Mouse (Mus musculus): ENCODE measurements around the gene Smim4. TPM values are rescaled to one million over a fixed set of nuclear protein-coding genes. Genes with fewer than 3 reads are reported as not detected.

The Smim4 gene
- polyA plus RNA-seq, 1 experiment from 2014 or later: 94.4 TPM

GRCm38 (mm10) chr14:31160196-31161150, 31.7 kb upstream of the Smim4 start:
- Histone ChIP-seq H3K4me1 (replicated peaks; ENCODE audit: control insufficient read depth, insufficient read depth, low read length) (no peaks in the 10 kb centered on the region), H3K4me2 (ENCODE audit: low read length) (no peak overlapping the region), H3K27ac (ENCODE audit: low read depth) (no peak overlapping the region), H3K4me3 (ENCODE audit: low read depth, low read length) (no peak overlapping the region), H3K9me3 (ENCODE audit: control insufficient read depth, low read length) (no peaks in the 10 kb centered on the region), H3K9ac (ENCODE audit: low read length) (no peak overlapping the region), H3K27me3 (replicated peaks; ENCODE audit: control insufficient read depth, insufficient read depth, low read length) (no peaks in the 10 kb centered on the region), H3K36me3 (ENCODE audit: control insufficient read depth, insufficient read depth, low read length) (no peaks in the 10 kb centered on the region)
- ATAC-seq (replicated peaks; ENCODE audit: low FRiP score, low TSS enrichment, low read depth) (peak; percentile 24), DNase-seq (ENCODE audit: low spot score) (no peak)
- WGBS: 72% methylated on average over 27 of the region's 27 CpGs

GRCm38 (mm10) chr14:31145694-31146093, 16.9 kb upstream of the Smim4 start:
- H3K27me3 ChIP-seq (replicated peaks; ENCODE audit: control insufficient read depth, insufficient read depth, low read length): no peaks in the 10 kb centered on the region
- 90% methylated on average over 11 of the region's 11 CpGs for WGBS
- no peak overlapping the region for H3K27ac ChIP-seq (ENCODE audit: low read depth)
- no peak overlapping the region for H3K9ac ChIP-seq (ENCODE audit: low read length)
- ATAC-seq (replicated peaks; ENCODE audit: low FRiP score, low TSS enrichment, low read depth) (no peak), DNase-seq (ENCODE audit: low spot score) (no peak)
- H3K9me3 ChIP-seq (ENCODE audit: control insufficient read depth, low read length): no peaks in the 10 kb centered on the region
- peaks cover 9% of the 10 kb centered on the region; the same call in 1 of the 2 replicates for H3K36me3 ChIP-seq (ENCODE audit: control insufficient read depth, insufficient read depth, low read length)
- no peaks in the 10 kb centered on the region for H3K4me1 ChIP-seq (replicated peaks; ENCODE audit: control insufficient read depth, insufficient read depth, low read length)
- no peak overlapping the region for H3K4me3 ChIP-seq (ENCODE audit: low read depth, low read length)
- H3K4me2 ChIP-seq (ENCODE audit: low read length): no peak overlapping the region

GRCm38 (mm10) chr14:31141011-31141410, 12.3 kb upstream of the Smim4 start:
- H3K4me3 ChIP-seq (ENCODE audit: low read depth, low read length): no peak overlapping the region
- WGBS: 94% methylated on average over 14 of the region's 14 CpGs
- H3K27me3 ChIP-seq (replicated peaks; ENCODE audit: control insufficient read depth, insufficient read depth, low read length): no peaks in the 10 kb centered on the region
- H3K9ac ChIP-seq (ENCODE audit: low read length): no peak overlapping the region
- H3K27ac ChIP-seq (ENCODE audit: low read depth): no peak overlapping the region
- ATAC-seq (replicated peaks; ENCODE audit: low FRiP score, low TSS enrichment, low read depth): no peak
- no peaks in the 10 kb centered on the region for H3K9me3 ChIP-seq (ENCODE audit: control insufficient read depth, low read length)
- H3K4me2 ChIP-seq (ENCODE audit: low read length): no peak overlapping the region
- peaks cover 53% of the 10 kb centered on the region for H3K36me3 ChIP-seq (ENCODE audit: control insufficient read depth, insufficient read depth, low read length)
- no peak for DNase-seq (ENCODE audit: low spot score)
- no peaks in the 10 kb centered on the region for H3K4me1 ChIP-seq (replicated peaks; ENCODE audit: control insufficient read depth, insufficient read depth, low read length)

GRCm38 (mm10) chr14:31140141-31140540, 11.4 kb upstream of the Smim4 start:
- Histone ChIP-seq H3K4me1 (replicated peaks; ENCODE audit: control insufficient read depth, insufficient read depth, low read length) (no peaks in the 10 kb centered on the region), H3K4me3 (ENCODE audit: low read depth, low read length) (no peak overlapping the region), H3K27me3 (replicated peaks; ENCODE audit: control insufficient read depth, insufficient read depth, low read length) (no peaks in the 10 kb centered on the region), H3K27ac (ENCODE audit: low read depth) (no peak overlapping the region), H3K4me2 (ENCODE audit: low read length) (no peak overlapping the region), H3K9me3 (ENCODE audit: control insufficient read depth, low read length) (no peaks in the 10 kb centered on the region), H3K9ac (ENCODE audit: low read length) (no peak overlapping the region), H3K36me3 (ENCODE audit: control insufficient read depth, insufficient read depth, low read length) (peaks cover 62% of the 10 kb centered on the region)
- 92% methylated on average over 15 of the region's 15 CpGs for WGBS
- ATAC-seq (replicated peaks; ENCODE audit: low FRiP score, low TSS enrichment, low read depth) (no peak), DNase-seq (ENCODE audit: low spot score) (no peak)

GRCm38 (mm10) chr14:31139666-31140065, 10.9 kb upstream of the Smim4 start:
- no peaks in the 10 kb centered on the region for H3K27me3 ChIP-seq (replicated peaks; ENCODE audit: control insufficient read depth, insufficient read depth, low read length)
- no peak overlapping the region for H3K9ac ChIP-seq (ENCODE audit: low read length)
- H3K4me2 ChIP-seq (ENCODE audit: low read length): no peak overlapping the region
- H3K4me1 ChIP-seq (replicated peaks; ENCODE audit: control insufficient read depth, insufficient read depth, low read length): no peaks in the 10 kb centered on the region
- ATAC-seq (replicated peaks; ENCODE audit: low FRiP score, low TSS enrichment, low read depth) (no peak), DNase-seq (ENCODE audit: low spot score) (no peak)
- no peak overlapping the region for H3K27ac ChIP-seq (ENCODE audit: low read depth)
- H3K4me3 ChIP-seq (ENCODE audit: low read depth, low read length): no peak overlapping the region
- no peaks in the 10 kb centered on the region for H3K9me3 ChIP-seq (ENCODE audit: control insufficient read depth, low read length)
- WGBS: 87% methylated on average over 12 of the region's 12 CpGs
- peaks cover 67% of the 10 kb centered on the region for H3K36me3 ChIP-seq (ENCODE audit: control insufficient read depth, insufficient read depth, low read length)

- no peak for DNase-seq (ENCODE audit: low spot score)
- H3K27me3 ChIP-seq (replicated peaks; ENCODE audit: control insufficient read depth, insufficient read depth, low read length): no peaks in the 10 kb centered on the region
These were observed 10.2 kb upstream of the Smim4 start for GRCm38 (mm10) chr14:31138897-31139429.

GRCm38 (mm10) chr14:31138219-31138896, 9.6 kb upstream of the Smim4 start:
- Histone ChIP-seq H3K9me3 (ENCODE audit: control insufficient read depth, low read length) (no peaks in the 10 kb centered on the region), H3K4me2 (ENCODE audit: low read length) (no peak overlapping the region), H3K27ac (ENCODE audit: low read depth) (no peak overlapping the region), H3K4me1 (replicated peaks; ENCODE audit: control insufficient read depth, insufficient read depth, low read length) (peaks cover 5% of the 10 kb centered on the region), H3K4me3 (ENCODE audit: low read depth, low read length) (no peak overlapping the region), H3K9ac (ENCODE audit: low read length) (no peak overlapping the region), H3K27me3 (replicated peaks; ENCODE audit: control insufficient read depth, insufficient read depth, low read length) (no peaks in the 10 kb centered on the region), H3K36me3 (ENCODE audit: control insufficient read depth, insufficient read depth, low read length) (peaks cover 73% of the 10 kb centered on the region)
- DNase-seq (ENCODE audit: low spot score) (no peak), ATAC-seq (replicated peaks; ENCODE audit: low FRiP score, low TSS enrichment, low read depth) (no peak)
- 85% methylated on average over 28 of the region's 35 CpGs for WGBS

More at GRCm38 (mm10) chr14:31138897-31139429, 10.2 kb upstream of the Smim4 start:
- no peak overlapping the region for H3K27ac ChIP-seq (ENCODE audit: low read depth)
- no peaks in the 10 kb centered on the region for H3K4me1 ChIP-seq (replicated peaks; ENCODE audit: control insufficient read depth, insufficient read depth, low read length)
- no peak overlapping the region for H3K4me3 ChIP-seq (ENCODE audit: low read depth, low read length)
- H3K9me3 ChIP-seq (ENCODE audit: control insufficient read depth, low read length): no peaks in the 10 kb centered on the region
- WGBS: 89% methylated on average over 9 of the region's 9 CpGs
- peaks cover 73% of the 10 kb centered on the region for H3K36me3 ChIP-seq (ENCODE audit: control insufficient read depth, insufficient read depth, low read length)
- no peak overlapping the region for H3K9ac ChIP-seq (ENCODE audit: low read length)
- H3K4me2 ChIP-seq (ENCODE audit: low read length): no peak overlapping the region
- ATAC-seq (replicated peaks; ENCODE audit: low FRiP score, low TSS enrichment, low read depth): no peak

- 78% methylated on average over 11 of the region's 11 CpGs for WGBS
- Histone ChIP-seq H3K4me2 (ENCODE audit: low read length) (no peak overlapping the region), H3K27ac (ENCODE audit: low read depth) (no peak overlapping the region), H3K4me3 (ENCODE audit: low read depth, low read length) (no peak overlapping the region), H3K9ac (ENCODE audit: low read length) (no peak overlapping the region), H3K27me3 (replicated peaks; ENCODE audit: control insufficient read depth, insufficient read depth, low read length) (no peaks in the 10 kb centered on the region), H3K9me3 (ENCODE audit: control insufficient read depth, low read length) (no peaks in the 10 kb centered on the region), H3K4me1 (replicated peaks; ENCODE audit: control insufficient read depth, insufficient read depth, low read length) (peaks cover 11% of the 10 kb centered on the region), H3K36me3 (ENCODE audit: control insufficient read depth, insufficient read depth, low read length) (peaks cover 73% of the 10 kb centered on the region)
- DNase-seq (ENCODE audit: low spot score): no peak
- ATAC-seq (replicated peaks; ENCODE audit: low FRiP score, low TSS enrichment, low read depth): no peak
These were observed 9.0 kb upstream of the Smim4 start for GRCm38 (mm10) chr14:31137791-31138190.

All from intestine, embryonic 14.5 days (tissue).